Mouse (Mus musculus) heart, embryonic 11.5 days (tissue): Measurements from ENCODE around the gene Hist3h2a. TPM values are rescaled to one million over a fixed set of nuclear protein-coding genes. Genes with fewer than 3 reads are reported as not detected.

ENCODE experiments used
- ATAC-seq: fragments of 200-750 bp; cut with Nextera tagmentation; replicated peaks from 2 replicates; pipeline ENCODE4 v1.8.0; 2017; ENCODE audit warnings: moderate library complexity; ENCODE audit not compliant: insufficient number of reproducible peaks, low FRiP score, low TSS enrichment
- H3K27ac ChIP-seq: fragments of 300-500 bp; sonication (generic); 2 replicates; pipeline ENCODE4 v1.5.1; 2014; ENCODE audit warnings: mild to moderate bottlenecking, low read depth, low read length
- H3K27me3 ChIP-seq: fragments of 300-500 bp; sonication (generic); 2 replicates; pipeline ENCODE4 v1.6.1; 2014; ENCODE audit warnings: mild to moderate bottlenecking, low read length, mixed read lengths; ENCODE audit not compliant: control insufficient read depth, insufficient read depth
- H3K36me3 ChIP-seq: fragments of 300-500 bp; sonication (generic); 2 replicates; pipeline ENCODE4 v1.6.1; 2014; ENCODE audit warnings: mild to moderate bottlenecking, low read length, moderate library complexity, mixed read lengths; ENCODE audit not compliant: control insufficient read depth, insufficient read depth
- H3K4me1 ChIP-seq: fragments of 300-500 bp; sonication (generic); 2 replicates; pipeline ENCODE4 v1.6.1; 2014; ENCODE audit warnings: low read length; ENCODE audit not compliant: control insufficient read depth, insufficient read depth
- H3K4me2 ChIP-seq: fragments of 300-500 bp; sonication (generic); 2 replicates; pipeline ENCODE4 v1.6.1; 2014; ENCODE audit warnings: mild to moderate bottlenecking, moderate library complexity
- H3K4me3 ChIP-seq: fragments of 300-500 bp; sonication (generic); 2 replicates; pipeline ENCODE4 v1.5.1; 2014; ENCODE audit warnings: low read depth, low read length
- H3K9ac ChIP-seq: fragments of 300-500 bp; sonication (generic); 2 replicates; pipeline ENCODE4 v1.6.1; 2014; ENCODE audit warnings: mild to moderate bottlenecking, low read depth, low read length, moderate library complexity
- H3K9me3 ChIP-seq: fragments of 300-500 bp; sonication (generic); replicated peaks from 2 replicates; pipeline ENCODE4 v1.6.1; 2016; ENCODE audit warnings: low read length; ENCODE audit not compliant: control insufficient read depth
- WGBS: fragments of 180-500 bp; shearing (Covaris S2); extraction: QIAGEN DNeasy Blood & Tissue Kit; methylation state at CpG from one replicate; pipeline ENCODE4 v1.1.7; 2014; ENCODE audit not compliant: insufficient replicate concordance; 5-methylcytosine and 5-hydroxymethylcytosine counted together
- polyA plus RNA-seq: library from polyadenylated mRNA; unstranded; fragments of >200 nt; fragmentation: Nextera tagmentation; extraction: Ambion mirVana; gene quantifications from 2 replicates; pipeline ENCODE4 v1.2.1, GENCODE M21; 2014

Gene Hist3h2a
- polyA plus RNA-seq, 1 experiment from 2014 or later, result 22.5 TPM

DNA sequence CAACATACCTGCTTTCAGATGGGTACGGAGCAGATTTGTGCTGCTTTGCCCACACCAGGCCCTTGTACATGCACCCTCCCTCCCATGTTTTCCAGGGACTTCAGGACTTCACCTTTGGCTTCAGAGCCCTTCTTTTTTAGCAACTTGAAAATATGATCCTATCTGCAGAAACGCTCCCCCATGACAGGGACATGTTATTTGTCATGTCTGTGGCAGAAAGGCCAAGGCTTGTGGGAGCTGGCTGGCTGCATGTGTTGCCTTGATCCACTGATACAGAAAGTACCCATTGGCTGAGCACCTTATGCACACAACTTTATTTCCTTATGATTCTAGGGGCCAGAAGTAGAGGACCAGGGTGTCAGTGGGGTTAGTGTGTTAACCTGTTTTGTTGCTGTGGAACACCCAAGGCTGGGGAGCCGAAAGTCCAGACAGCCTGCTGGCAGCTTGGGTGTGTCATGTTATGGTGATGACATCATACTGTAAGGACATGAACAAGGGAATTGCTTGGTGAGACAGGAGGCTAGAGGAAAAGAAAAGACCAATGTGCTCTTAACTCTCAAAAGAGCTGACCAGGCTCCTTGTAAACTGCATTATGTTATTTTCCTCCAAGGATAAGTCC is 30.9 kb downstream of the Hist3h2a start:
- Histone ChIP-seq H3K4me1 (peaks cover 70% of the 10 kb centered on the region), H3K9me3 (no peaks in the 10 kb centered on the region), H3K4me3 (no peak overlapping the region), H3K27ac (peak overlapping the region; percentile 90), H3K4me2 (no peak overlapping the region), H3K36me3 (peaks cover 15% of the 10 kb centered on the region), H3K9ac (0 out of 2 replicates have a peak overlapping the region, but pooled peaks have one; percentile 40), H3K27me3 (no peaks in the 10 kb centered on the region)
- no peak for ATAC-seq
- WGBS, result 70% methylated on average over 3 of the region's 3 CpGs

- Histone ChIP-seq H3K4me3 (no peak overlapping the region), H3K27ac (peak overlapping the region; percentile 81; the same call in 1 of the 2 replicates), H3K4me1 (peaks cover 77% of the 10 kb centered on the region), H3K9me3 (no peaks in the 10 kb centered on the region), H3K4me2 (no peak overlapping the region), H3K27me3 (0 out of 2 replicates have a peak, but pooled peaks cover 2% of the 10 kb centered on the region), H3K9ac (no peak overlapping the region), H3K36me3 (peaks cover 12% of the 10 kb centered on the region)
- WGBS, result 93% methylated on average over 4 of the region's 4 CpGs
- no peak for ATAC-seq
Measured at GRCm38 (mm10) chr11:58989166-58989565, 34.7 kb downstream of the Hist3h2a start.

GRCm38 (mm10) chr11:58990141-58990540 is 35.7 kb downstream of the Hist3h2a start:
- Histone ChIP-seq H3K4me1 (peaks cover 77% of the 10 kb centered on the region), H3K36me3 (peaks cover 12% of the 10 kb centered on the region), H3K9ac (peak overlapping the region; percentile 54; the same call in 1 of the 2 replicates), H3K27me3 (peaks cover 6% of the 10 kb centered on the region; the same call in 1 of the 2 replicates), H3K4me2 (no peak overlapping the region), H3K4me3 (no peak overlapping the region), H3K27ac (peak overlapping the region; percentile 81), H3K9me3 (no peaks in the 10 kb centered on the region)
- no peak for ATAC-seq
- WGBS, result 58% methylated on average over 17 of the region's 17 CpGs

- Histone ChIP-seq H3K9ac (no peak overlapping the region; the same call in 1 of the 2 replicates), H3K27ac (peak overlapping the region; percentile 81), H3K4me2 (0 out of 2 replicates have a peak overlapping the region, but pooled peaks have one; percentile 11), H3K27me3 (peaks cover 10% of the 10 kb centered on the region; the same call in 1 of the 2 replicates), H3K4me1 (peaks cover 76% of the 10 kb centered on the region), H3K36me3 (peaks cover 12% of the 10 kb centered on the region), H3K9me3 (no peaks in the 10 kb centered on the region), H3K4me3 (no peak overlapping the region)
- WGBS, result 38% methylated on average over 9 of the region's 9 CpGs
- ATAC-seq, result peak; percentile 56
Measured at GRCm38 (mm10) chr11:58990794-58991193, 36.3 kb downstream of the Hist3h2a start.

GRCm38 (mm10) chr11:58991911-58992310 is 37.4 kb downstream of the Hist3h2a start:
- Histone ChIP-seq H3K27me3 (peaks cover 10% of the 10 kb centered on the region; the same call in 1 of the 2 replicates), H3K36me3 (peaks cover 12% of the 10 kb centered on the region), H3K4me1 (peaks cover 68% of the 10 kb centered on the region), H3K27ac (peak overlapping the region; percentile 47; the same call in 1 of the 2 replicates), H3K9ac (no peak overlapping the region), H3K4me2 (no peak overlapping the region), H3K9me3 (no peaks in the 10 kb centered on the region), H3K4me3 (no peak overlapping the region)
- WGBS, result 72% methylated on average over 3 of the region's 3 CpGs
- ATAC-seq, result no peak

- H3K4me3 ChIP-seq, result no peak overlapping the region
- H3K27ac ChIP-seq, result no peak overlapping the region
- peaks cover 12% of the 10 kb centered on the region for H3K36me3 ChIP-seq
- no peaks in the 10 kb centered on the region for H3K9me3 ChIP-seq
- H3K4me1 ChIP-seq, result peaks cover 66% of the 10 kb centered on the region
- no peak for ATAC-seq
- H3K9ac ChIP-seq, result no peak overlapping the region
- peaks cover 10% of the 10 kb centered on the region; the same call in 1 of the 2 replicates for H3K27me3 ChIP-seq
- no peak overlapping the region for H3K4me2 ChIP-seq
- WGBS, result 51% methylated on average over 6 of the region's 6 CpGs
Measured at GRCm38 (mm10) chr11:58993091-58993670, 38.7 kb downstream of the Hist3h2a start.

GRCm38 (mm10) chr11:58994337-58994826 is 39.9 kb downstream of the Hist3h2a start:
- H3K4me1 ChIP-seq, result peaks cover 67% of the 10 kb centered on the region
- H3K27me3 ChIP-seq, result peaks cover 10% of the 10 kb centered on the region; the same call in 1 of the 2 replicates
- 0 out of 2 replicates have a peak overlapping the region, but pooled peaks have one; percentile 28 for H3K9ac ChIP-seq
- peak overlapping the region; percentile 35 for H3K4me3 ChIP-seq
- H3K27ac ChIP-seq, result peak overlapping the region; percentile 22; the same call in 1 of the 2 replicates
- no peaks in the 10 kb centered on the region for H3K9me3 ChIP-seq
- H3K36me3 ChIP-seq, result peaks cover 3% of the 10 kb centered on the region; the same call in 1 of the 2 replicates
- peak overlapping the region; percentile 68 for H3K4me2 ChIP-seq
- ATAC-seq, result peak; percentile 33; the same call in 1 of the 2 replicates
- 3% methylated on average over 35 of the region's 35 CpGs for WGBS

DNA sequence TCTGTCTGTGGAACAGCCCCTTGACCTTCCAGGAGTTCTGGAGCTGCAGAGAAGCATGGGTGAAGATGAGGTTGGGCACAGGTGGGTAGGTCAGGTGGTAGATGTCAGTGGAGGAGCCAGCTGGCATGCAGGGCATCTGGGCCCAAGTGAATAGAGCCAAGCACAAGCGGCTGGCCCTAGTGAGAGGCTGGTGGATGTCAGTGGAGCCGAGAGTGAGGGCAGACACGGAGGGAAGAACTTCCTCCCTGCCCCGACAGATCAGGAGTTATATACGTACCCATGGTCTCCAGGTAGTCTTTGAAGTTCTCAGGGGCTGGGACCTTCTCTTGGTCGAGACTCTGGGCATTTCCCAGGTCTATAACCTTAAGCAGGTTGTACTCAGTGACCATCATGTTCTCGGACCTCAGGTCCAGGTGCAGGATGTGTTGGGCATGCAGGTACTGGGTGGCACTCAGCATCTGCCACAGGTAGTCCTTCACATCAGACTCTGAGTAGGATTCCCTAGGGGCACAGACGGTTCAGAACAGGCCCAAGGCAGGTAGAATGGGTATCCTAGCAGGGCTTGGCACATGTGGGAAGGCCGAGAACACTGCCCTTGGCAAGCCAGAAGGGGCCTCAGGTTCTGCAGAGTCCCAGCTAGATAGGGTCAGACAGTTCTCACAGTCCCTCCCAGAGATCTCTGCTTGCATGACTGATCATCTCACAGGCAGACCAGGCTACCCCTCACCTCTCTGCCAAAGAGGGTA is 40.7 kb downstream of the Hist3h2a start:
- peaks cover 66% of the 10 kb centered on the region for H3K4me1 ChIP-seq

More for the DNA sequence above, 40.7 kb downstream of the Hist3h2a start:
- Histone ChIP-seq H3K27ac (no peak overlapping the region), H3K4me2 (peak overlapping the region; percentile 68; the same call in 1 of the 2 replicates), H3K9ac (no peak overlapping the region), H3K36me3 (no peaks in the 10 kb centered on the region), H3K27me3 (peaks cover 10% of the 10 kb centered on the region; the same call in 1 of the 2 replicates), H3K9me3 (no peaks in the 10 kb centered on the region), H3K4me3 (no peak overlapping the region)
- no peak for ATAC-seq
- WGBS, result 83% methylated on average over 9 of the region's 9 CpGs
